9 mouse cellular contexts compared by ENCODE assay signal in the genomic region with DNA sequence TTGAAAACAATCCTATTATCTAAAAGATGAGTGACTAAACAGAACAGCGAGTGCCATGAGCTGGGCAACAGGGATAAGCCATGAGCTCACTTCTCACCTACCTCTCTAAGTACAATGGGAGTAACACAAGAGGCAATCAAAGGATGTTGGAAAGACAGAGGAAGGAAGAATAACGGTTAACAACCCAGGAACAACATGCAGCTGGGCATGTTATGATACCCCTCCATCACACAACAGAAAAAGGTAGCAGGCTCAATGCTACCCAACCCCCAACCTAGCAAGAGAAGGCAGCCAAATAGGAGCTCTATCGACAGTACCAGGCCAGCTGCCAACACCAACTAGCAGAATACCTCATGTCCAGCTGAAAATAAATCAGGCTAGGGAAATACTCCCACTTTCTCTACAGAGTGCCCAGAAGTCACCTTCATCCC.
A peak's percentile ranks its signal among the peaks of the same experiment; 100 is the strongest.
DNase-seq lines count a peak whose midpoint lies in the region; ATAC-seq and TF ChIP-seq lines count a peak whose summit lies in the region.
"Had no signal": no experiment of that assay in that cellular context is flagged by ENCODE, and none has a peak within 500 bp of the region (broad histone marks: within the 10 kb centered on the region; RNA-seq: fewer than 3 reads in every experiment).

No protein-coding gene starts in this region.

- no peak for ATAC-seq in midbrain, postnatal 0 days (ENCODE audit: low FRiP score)
- no peak for ATAC-seq in forebrain, embryonic 11.5 days (replicated peaks; ENCODE audit: low FRiP score)

- H3K4me3 ChIP-seq in midbrain, postnatal 0 days (ENCODE audit: low read depth, low read length) = no peak overlapping the region
- H3K4me3 ChIP-seq in midbrain, embryonic 10.5 days = no peak overlapping the region
- H3K4me3 ChIP-seq in forebrain, embryonic 11.5 days (ENCODE audit: low read depth, low read length) = no peak overlapping the region

- DNase-seq in midbrain, postnatal 0 days (ENCODE audit: low spot score) = peak; percentile 39
- DNase-seq in midbrain, embryonic 10.5 days (ENCODE audit: low spot score) = no peak
- DNase-seq in cerebellum, postnatal 36 days = peak; percentile 31 to 35
- DNase-seq in heart, postnatal 14 days = peak; percentile 71 to 74
- peak; percentile 37 for DNase-seq in lung, postnatal 10 days
- no peak for DNase-seq in retina, postnatal 1 day
- DNase-seq in forebrain, embryonic 11.5 days (ENCODE audit: low spot score) = no peak
- no peak for DNase-seq in natural killer cell, adult 2 months (ENCODE audit: low spot score in 2 of 2)

- intact Hi-C loops in heart, postnatal 14 days (cut with DNase I) = loop anchor here (2.0 kb wide), 1 partner anchor 67 kb away; the partner anchor contains the start of gene Zhx3

- H3K4me1 ChIP-seq in midbrain, postnatal 0 days (ENCODE audit: insufficient read depth, low read length) = no peaks in the 10 kb centered on the region
- H3K4me1 ChIP-seq in midbrain, embryonic 10.5 days = no peaks in the 10 kb centered on the region
- no peaks in the 10 kb centered on the region for H3K4me1 ChIP-seq in forebrain, embryonic 11.5 days (replicated peaks; ENCODE audit: control insufficient read depth, insufficient read depth, low read length)

- no peaks in the 10 kb centered on the region for H3K9me3 ChIP-seq in midbrain, postnatal 0 days (ENCODE audit: low read length)
- H3K9me3 ChIP-seq in midbrain, embryonic 10.5 days (replicated peaks) = no peaks in the 10 kb centered on the region
- no peaks in the 10 kb centered on the region for H3K9me3 ChIP-seq in forebrain, embryonic 11.5 days (ENCODE audit: control insufficient read depth, low read length)

- TF ChIP-seq CTCF in midbrain, postnatal 0 days (IDR thresholded peaks at IDR 0.05) = no peak

- H3K36me3 ChIP-seq in midbrain, postnatal 0 days (ENCODE audit: insufficient read depth, low read length) = no peaks in the 10 kb centered on the region
- no peaks in the 10 kb centered on the region for H3K36me3 ChIP-seq in midbrain, embryonic 10.5 days
- no peaks in the 10 kb centered on the region for H3K36me3 ChIP-seq in forebrain, embryonic 11.5 days (ENCODE audit: control insufficient read depth, insufficient read depth, low read length)

- WGBS in midbrain, postnatal 0 days = 62% methylated on average over 3 of the region's 3 CpGs
- WGBS in midbrain, embryonic 10.5 days = 74% methylated on average over 3 of the region's 3 CpGs
- WGBS in forebrain, embryonic 11.5 days = 72% methylated on average over 3 of the region's 3 CpGs

- H3K27me3 ChIP-seq in midbrain, postnatal 0 days (ENCODE audit: insufficient read depth, low read length) = no peaks in the 10 kb centered on the region
- H3K27me3 ChIP-seq in midbrain, embryonic 10.5 days (ENCODE audit: low read depth, poor library complexity, severe bottlenecking) = no peaks in the 10 kb centered on the region
- no peaks in the 10 kb centered on the region for H3K27me3 ChIP-seq in forebrain, embryonic 11.5 days (ENCODE audit: control insufficient read depth, insufficient read depth, low read length)

- no peak overlapping the region for H3K9ac ChIP-seq in midbrain, postnatal 0 days (replicated peaks; ENCODE audit: low read length, poor library complexity, severe bottlenecking)
- no peak overlapping the region for H3K9ac ChIP-seq in forebrain, embryonic 11.5 days (ENCODE audit: low read length)

- H3K27ac ChIP-seq in midbrain, postnatal 0 days (ENCODE audit: low read depth, low read length) = peak overlapping the region; percentile 51; the same call in 1 of the 2 replicates
- no peak overlapping the region for H3K27ac ChIP-seq in midbrain, embryonic 10.5 days (replicated peaks)
- no peak overlapping the region for H3K27ac ChIP-seq in forebrain, embryonic 11.5 days (ENCODE audit: low read depth, low read length)
- H3K27ac ChIP-seq: macrophage had no signal

- H3K4me2 ChIP-seq in midbrain, postnatal 0 days (ENCODE audit: low read depth, low read length, poor library complexity, severe bottlenecking) = no peak overlapping the region
- H3K4me2 ChIP-seq in forebrain, embryonic 11.5 days (ENCODE audit: low read depth, low read length, severe bottlenecking) = no peak overlapping the region

Comparison
In these comparisons a context has a peak if more than half of its experiments do, and no peak if none do; other contexts are left out.
1. DNase-seq: peak in midbrain, postnatal 0 days (single experiment), cerebellum, postnatal 36 days (2 of 2), heart, postnatal 14 days (2 of 2) and lung, postnatal 10 days (single experiment); none in midbrain, embryonic 10.5 days (single experiment), retina, postnatal 1 day (single experiment), forebrain, embryonic 11.5 days (single experiment) and natural killer cell, adult 2 months (0 of 2).